ENCODE assay signal across 10 mouse cellular contexts in the genomic region with DNA sequence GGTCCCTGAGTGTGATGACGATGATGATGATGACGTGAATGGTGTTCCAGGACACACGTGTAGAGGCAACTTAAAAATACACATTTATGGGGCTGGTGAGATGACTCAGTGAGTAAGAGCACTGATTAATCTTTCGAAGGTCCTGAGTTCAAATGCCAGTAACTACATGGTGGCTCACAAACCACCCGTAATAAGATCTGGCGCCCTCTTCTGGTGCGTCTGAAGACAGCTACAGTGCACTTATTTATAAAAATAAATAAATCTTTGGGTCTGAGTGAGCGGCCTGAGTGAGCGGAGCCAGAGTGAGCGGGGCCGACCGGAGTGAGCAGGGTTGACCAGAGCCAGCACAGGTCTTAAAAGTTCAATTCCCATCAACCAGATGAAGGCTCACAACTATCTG. TPM values are rescaled to one million over a fixed set of nuclear protein-coding genes. Genes with fewer than 3 reads are reported as not detected.
DNase-seq lines count a peak whose midpoint lies in the region; ATAC-seq and TF ChIP-seq lines count a peak whose summit lies in the region.
"Had no signal": no experiment of that assay in that cellular context is flagged by ENCODE, and none has a peak within 500 bp of the region (broad histone marks: within the 10 kb centered on the region; RNA-seq: fewer than 3 reads in every experiment).

No protein-coding gene starts in this region.

- 87% methylated on average over 12 of the region's 12 CpGs for WGBS in hindbrain, postnatal 0 days
- WGBS in hindbrain, embryonic 12.5 days: 90% methylated on average over 12 of the region's 12 CpGs

- H3K9me3 ChIP-seq in hindbrain, postnatal 0 days (ENCODE audit: low read length): no peaks in the 10 kb centered on the region
- H3K9me3 ChIP-seq in hindbrain, embryonic 12.5 days (replicated peaks): no peaks in the 10 kb centered on the region; the same call in 1 of the 2 replicates
- H3K9me3 ChIP-seq: heart, embryonic 10.5 days had no signal

- H3K27ac ChIP-seq in hindbrain, postnatal 0 days: no peak overlapping the region
- no peak overlapping the region for H3K27ac ChIP-seq in hindbrain, embryonic 12.5 days
- no peak overlapping the region for H3K27ac ChIP-seq in cortical plate, adult 2 months (ENCODE audit: insufficient read depth, low read length)
- H3K27ac ChIP-seq: embryonic facial prominence, embryonic 13.5 days; heart, embryonic 10.5 days had no signal

- TF ChIP-seq POLR2A in cortical plate, adult 2 months (IDR thresholded peaks at IDR 0.05; ENCODE audit: extremely low read depth, insufficient read depth, low read length): no peak

- no peak for DNase-seq in hindbrain, postnatal 0 days (ENCODE audit: low spot score)
- peak; percentile 31 for DNase-seq in urinary bladder, postnatal 14 days (ENCODE audit: low spot score)
- no peak for DNase-seq in urinary bladder, adult 18-20 months (ENCODE audit: low spot score in 2 of 2)
- no peak for DNase-seq in frontal cortex, postnatal 25 days (ENCODE audit: low spot score in 2 of 2)
- no peak for DNase-seq in gastrocnemius, adult 8-10 months (ENCODE audit: low spot score in 2 of 2)
- no peak for DNase-seq in neural tube, embryonic 10.5 days (ENCODE audit: extremely low spot score, low spot score)

- H3K4me2 ChIP-seq in hindbrain, postnatal 0 days (ENCODE audit: low read depth, low read length): no peak overlapping the region
- H3K4me2 ChIP-seq in hindbrain, embryonic 12.5 days (replicated peaks): no peak overlapping the region
- H3K4me2 ChIP-seq: embryonic facial prominence, embryonic 13.5 days had no signal

- H3K4me3 ChIP-seq in hindbrain, postnatal 0 days (ENCODE audit: low read length): no peak overlapping the region
- no peak overlapping the region for H3K4me3 ChIP-seq in hindbrain, embryonic 12.5 days
- H3K4me3 ChIP-seq in cortical plate, adult 2 months (ENCODE audit: insufficient read depth, low read length): no peak overlapping the region
- H3K4me3 ChIP-seq: embryonic facial prominence, embryonic 13.5 days; heart, embryonic 10.5 days had no signal

- peak; percentile 50 for TF ChIP-seq CTCF in hindbrain, postnatal 0 days (IDR thresholded peaks at IDR 0.05; ENCODE audit: low read depth)
- 0 out of 2 replicates have a peak, but pooled peaks have one; percentile 26 for TF ChIP-seq CTCF in cortical plate, adult 2 months (IDR thresholded peaks at IDR 0.05; ENCODE audit: extremely low read depth, insufficient read depth, low read length)

- no peaks in the 10 kb centered on the region for H3K36me3 ChIP-seq in hindbrain, postnatal 0 days (ENCODE audit: insufficient read depth, low read length)
- H3K36me3 ChIP-seq in hindbrain, embryonic 12.5 days: no peaks in the 10 kb centered on the region
- H3K36me3 ChIP-seq: embryonic facial prominence, embryonic 13.5 days; heart, embryonic 10.5 days had no signal

- no peak overlapping the region for H3K9ac ChIP-seq in hindbrain, postnatal 0 days (replicated peaks; ENCODE audit: low read length)
- no peak overlapping the region for H3K9ac ChIP-seq in hindbrain, embryonic 12.5 days
- H3K9ac ChIP-seq: embryonic facial prominence, embryonic 13.5 days had no signal

- no peaks in the 10 kb centered on the region for H3K27me3 ChIP-seq in hindbrain, postnatal 0 days (ENCODE audit: insufficient read depth, low read length)
- 0 out of 2 replicates have a peak, but pooled peaks cover 3% of the 10 kb centered on the region for H3K27me3 ChIP-seq in hindbrain, embryonic 12.5 days
- H3K27me3 ChIP-seq: embryonic facial prominence, embryonic 13.5 days had no signal

- no peaks in the 10 kb centered on the region for H3K4me1 ChIP-seq in hindbrain, postnatal 0 days (ENCODE audit: insufficient read depth, low read length)
- H3K4me1 ChIP-seq in hindbrain, embryonic 12.5 days: peaks cover 15% of the 10 kb centered on the region
- no peaks in the 10 kb centered on the region for H3K4me1 ChIP-seq in cortical plate, adult 2 months (ENCODE audit: control insufficient read depth, insufficient read depth, low read length)

- ATAC-seq in hindbrain, postnatal 0 days: no peak
- no peak for ATAC-seq in hindbrain, embryonic 12.5 days (ENCODE audit: low FRiP score)

RNA-seq across cellular contexts. Expression of gene Bcl9, which starts 34.5 kb away (rescaled TPM):
- 30.3 and 84.8 TPM in 2 replicates for total RNA-seq in hindbrain, postnatal 0 days (2014; rRNA removed)
- 49.9 and 53.8 TPM in 2 replicates for polyA plus RNA-seq in hindbrain, postnatal 0 days (2015; fragmentation: Nextera tagmentation; extraction: Ambion mirVana)
- 72.8 and 82.3 TPM in 2 replicates for polyA plus RNA-seq in hindbrain, embryonic 12.5 days (2016; fragmentation: Nextera tagmentation; extraction: Ambion mirVana)
- polyA plus RNA-seq in cortical plate, adult 2 months (2012; rRNA removed): 17.3 and 18.7 TPM in 2 replicates
- total RNA-seq in gastrocnemius, adult 8-10 months (2022): 1 to 10 TPM; 1.9 to 4.9 (median 3.6) TPM
